Mouse (Mus musculus) c-Kit-positive CD71-positive TER-119-negative erythroid progenitor cells, embryonic 14.5 days (primary cell): ENCODE measurements around the gene Adh7.

Source experiments
- DNase-seq: peaks from one replicate; pipeline ENCODE4 v3.0.0-alpha.2; 2013; ENCODE audit warnings: low read depth

Gene Adh7

GRCm38 (mm10) chr3:138224363-138224954, 6.9 kb downstream of the Adh7 start:
- DNase-seq: no peak

- no peak for DNase-seq
Measured at GRCm38 (mm10) chr3:138225331-138225730, 7.8 kb downstream of the Adh7 start.

- no peak for DNase-seq
Measured at GRCm38 (mm10) chr3:138225853-138226252, 8.3 kb downstream of the Adh7 start.

- no peak for DNase-seq
Measured at GRCm38 (mm10) chr3:138226476-138226875, 8.9 kb downstream of the Adh7 start.

GRCm38 (mm10) chr3:138227082-138227481, 9.5 kb downstream of the Adh7 start:
- no peak for DNase-seq

- no peak for DNase-seq
Measured at GRCm38 (mm10) chr3:138227782-138228181, 10.2 kb downstream of the Adh7 start.

GRCm38 (mm10) chr3:138229448-138229847, 11.9 kb downstream of the Adh7 start:
- no peak for DNase-seq

- DNase-seq: no peak
Measured at GRCm38 (mm10) chr3:138230266-138230665, 12.7 kb downstream of the Adh7 start.

- DNase-seq: no peak
Measured at GRCm38 (mm10) chr3:138231531-138231930, 14.0 kb downstream of the Adh7 start.

GRCm38 (mm10) chr3:138236546-138237163, 19.1 kb downstream of the Adh7 start:
- no peak for DNase-seq

GRCm38 (mm10) chr3:138238046-138238445, 20.5 kb downstream of the Adh7 start:
- DNase-seq: no peak

GRCm38 (mm10) chr3:138239461-138239860, 21.9 kb downstream of the Adh7 start:
- no peak for DNase-seq

GRCm38 (mm10) chr3:138240411-138240810, 22.9 kb downstream of the Adh7 start:
- DNase-seq: no peak

GRCm38 (mm10) chr3:138240942-138241341, 23.4 kb downstream of the Adh7 start:
- no peak for DNase-seq

- no peak for DNase-seq
Measured at GRCm38 (mm10) chr3:138241371-138241770, 23.8 kb downstream of the Adh7 start.

GRCm38 (mm10) chr3:138242021-138242726, 24.6 kb downstream of the Adh7 start:
- no peak for DNase-seq

- DNase-seq: no peak
Measured at GRCm38 (mm10) chr3:138242933-138243332, 25.4 kb downstream of the Adh7 start.

GRCm38 (mm10) chr3:138244338-138244874, 26.8 kb downstream of the Adh7 start:
- no peak for DNase-seq

- DNase-seq: no peak
Measured at GRCm38 (mm10) chr3:138246511-138247020, 29.0 kb downstream of the Adh7 start.

- DNase-seq: no peak
Measured at GRCm38 (mm10) chr3:138247241-138247640, 29.7 kb downstream of the Adh7 start.

- no peak for DNase-seq
Measured at GRCm38 (mm10) chr3:138248011-138248410, 30.5 kb downstream of the Adh7 start.

- DNase-seq: no peak
Measured at GRCm38 (mm10) chr3:138248746-138249145, 31.2 kb downstream of the Adh7 start.

GRCm38 (mm10) chr3:138251156-138251555, 33.6 kb downstream of the Adh7 start:
- no peak for DNase-seq
